Mouse (Mus musculus): ENCODE results near the gene Dclk2.

Dclk2 gene

GRCm38 (mm10) chr3:86779704-86780103 is 140.9 kb downstream of the Dclk2 start:
- no peak for TF ChIP-seq GATA4 (IDR thresholded peaks at IDR 0.05; ENCODE audit: insufficient replicate concordance, low read length)

- no peak for TF ChIP-seq GATA4 (IDR thresholded peaks at IDR 0.05; ENCODE audit: insufficient replicate concordance, low read length)
Measured at GRCm38 (mm10) chr3:86775444-86775828, 145.2 kb downstream of the Dclk2 start.

- peak; percentile 53; the same call in 1 of the 2 replicates for TF ChIP-seq GATA4 (IDR thresholded peaks at IDR 0.05; ENCODE audit: insufficient replicate concordance, low read length)
Measured at GRCm38 (mm10) chr3:86774566-86775443, 145.8 kb downstream of the Dclk2 start.

- no peak for TF ChIP-seq GATA4 (IDR thresholded peaks at IDR 0.05; ENCODE audit: insufficient replicate concordance, low read length)
Measured at GRCm38 (mm10) chr3:86768969-86769368, 151.7 kb downstream of the Dclk2 start.

- no peak for TF ChIP-seq GATA4 (IDR thresholded peaks at IDR 0.05; ENCODE audit: insufficient replicate concordance, low read length)
Measured at GRCm38 (mm10) chr3:86768553-86768952, 152.1 kb downstream of the Dclk2 start.

GRCm38 (mm10) chr3:86762456-86762855 is 158.2 kb downstream of the Dclk2 start:
- TF ChIP-seq GATA4 (IDR thresholded peaks at IDR 0.05; ENCODE audit: insufficient replicate concordance, low read length): no peak

- no peak for TF ChIP-seq GATA4 (IDR thresholded peaks at IDR 0.05; ENCODE audit: insufficient replicate concordance, low read length)
Measured at GRCm38 (mm10) chr3:86762036-86762415, 158.6 kb downstream of the Dclk2 start.

GRCm38 (mm10) chr3:86761095-86762035 is 159.3 kb downstream of the Dclk2 start:
- TF ChIP-seq GATA4 (IDR thresholded peaks at IDR 0.05; ENCODE audit: insufficient replicate concordance, low read length): no peak

- no peak for TF ChIP-seq GATA4 (IDR thresholded peaks at IDR 0.05; ENCODE audit: insufficient replicate concordance, low read length)
Measured at GRCm38 (mm10) chr3:86760474-86760873, 160.2 kb downstream of the Dclk2 start.

GRCm38 (mm10) chr3:86759834-86760233 is 160.8 kb downstream of the Dclk2 start:
- no peak for TF ChIP-seq GATA4 (IDR thresholded peaks at IDR 0.05; ENCODE audit: insufficient replicate concordance, low read length)

- no peak for TF ChIP-seq GATA4 (IDR thresholded peaks at IDR 0.05; ENCODE audit: insufficient replicate concordance, low read length)
Measured at GRCm38 (mm10) chr3:86759383-86759782, 161.3 kb downstream of the Dclk2 start.

- no peak for TF ChIP-seq GATA4 (IDR thresholded peaks at IDR 0.05; ENCODE audit: insufficient replicate concordance, low read length)
Measured at GRCm38 (mm10) chr3:86758727-86759126, 161.9 kb downstream of the Dclk2 start.

- no peak for TF ChIP-seq GATA4 (IDR thresholded peaks at IDR 0.05; ENCODE audit: insufficient replicate concordance, low read length)
Measured at GRCm38 (mm10) chr3:86756548-86756947, 164.1 kb downstream of the Dclk2 start.

- TF ChIP-seq GATA4 (IDR thresholded peaks at IDR 0.05; ENCODE audit: insufficient replicate concordance, low read length): no peak
Measured at GRCm38 (mm10) chr3:86754595-86755557, 165.8 kb downstream of the Dclk2 start.

GRCm38 (mm10) chr3:86754178-86754577 is 166.5 kb downstream of the Dclk2 start:
- no peak for TF ChIP-seq GATA4 (IDR thresholded peaks at IDR 0.05; ENCODE audit: insufficient replicate concordance, low read length)

Data from liver, adult (tissue).